Mouse (Mus musculus) CH12.LX (cell line): ENCODE measurements at regions not wholly inside any gene's neighbourhood (a gene's known extent, or its start where the extent isn't known, plus 50 kb on each side); places are given as distances from the start of the nearest gene placed in this dataset.

Experiments
- DNase-seq: peaks from one replicate; pipeline ENCODE4 v3.0.0-alpha.2; 2013; ENCODE audit errors: extremely low read depth
- H3K27ac ChIP-seq: 2 replicates; pipeline ENCODE4 v1.5.1; 2012; ENCODE audit warnings: low read depth, mild to moderate bottlenecking, control low read depth, moderate library complexity; ENCODE audit not compliant: insufficient read depth
- H3K27me3 ChIP-seq: replicated peaks from 2 replicates; pipeline ENCODE3; 2012; ENCODE audit warnings: inconsistent platforms
- H3K36me3 ChIP-seq, 2 experiments: replicated peaks in 1 of 2; 2 replicates each; pipeline versions ENCODE3 to v1.6.1; 2012; ENCODE audit warnings: inconsistent platforms in 1 of 2, low read length in 1 of 2, mild to moderate bottlenecking in 1 of 2, mixed read lengths in 1 of 2, moderate library complexity in 1 of 2; ENCODE audit not compliant: control insufficient read depth in 1 of 2, insufficient read depth in 1 of 2
- H3K4me1 ChIP-seq, 2 experiments: 2 replicates each; pipeline ENCODE4 v1.6.1; 2012; ENCODE audit warnings: inconsistent platforms in 1 of 2, moderate library complexity in 1 of 2; ENCODE audit not compliant: insufficient read depth in 2 of 2, control insufficient read depth in 1 of 2
- H3K4me2 ChIP-seq: 2 replicates; pipeline ENCODE4 v1.6.1; 2012; ENCODE audit warnings: low read depth, mild to moderate bottlenecking, control low read depth; ENCODE audit not compliant: poor library complexity, insufficient read depth, severe bottlenecking
- H3K4me3 ChIP-seq, 3 experiments: fragments of 150-350 bp in 1 of 3; sonication (generic) in 1 of 3; replicated peaks in 1 of 3; 2 replicates each; pipeline versions ENCODE3 to v1.5.1; 2011 to 2012; ENCODE audit warnings: low read depth in 2 of 3, low read length in 2 of 3, mild to moderate bottlenecking in 2 of 3, moderate library complexity in 2 of 3, control low read depth in 1 of 3, improper control_type of control experiment in 1 of 3, inconsistent platforms in 1 of 3, mixed read lengths in 1 of 3; ENCODE audit not compliant: poor library complexity in 1 of 3
- H3K79me2 ChIP-seq: replicated peaks from 2 replicates; pipeline ENCODE4 v1.6.1; 2012; ENCODE audit warnings: mild to moderate bottlenecking, moderate library complexity; ENCODE audit not compliant: control insufficient read depth, poor library complexity, insufficient read depth, severe bottlenecking; ENCODE audit errors: extremely low read depth
- H3K9ac ChIP-seq: 2 replicates; pipeline ENCODE4 v1.6.1; 2012; ENCODE audit warnings: low read depth, mild to moderate bottlenecking, control low read depth, moderate library complexity; ENCODE audit not compliant: insufficient read depth
- H3K9me3 ChIP-seq: replicated peaks from 2 replicates; pipeline ENCODE3; 2012; ENCODE audit warnings: low read length, inconsistent platforms, mixed read lengths
- BHLHE40 ChIP-seq: IDR thresholded peaks from 2 replicates; pipeline ENCODE4 v1.6.1; 2011; ENCODE audit warnings: mild to moderate bottlenecking, low read depth, low read length, improper control_type of control experiment
- CHD1 ChIP-seq: IDR thresholded peaks from 2 replicates; pipeline ENCODE4 v1.6.1; 2012; ENCODE audit warnings: low read depth, low read length, improper control_type of control experiment, inconsistent platforms
- EP300 ChIP-seq: IDR thresholded peaks from 2 replicates; pipeline ENCODE4 v1.6.1; 2011; ENCODE audit warnings: low read length, improper control_type of control experiment
- ETS1 ChIP-seq: conservative IDR thresholded peaks from 2 replicates; pipeline ENCODE4 v1.6.1; 2012; ENCODE audit warnings: low read depth, mild to moderate bottlenecking, inconsistent platforms, low read length, improper control_type of control experiment, moderate library complexity
- IRF4 ChIP-seq: IDR thresholded peaks from 2 replicates; pipeline ENCODE4 v1.6.1; 2014; ENCODE audit warnings: low read depth, mild to moderate bottlenecking, inconsistent platforms, low read length, improper control_type of control experiment
- JUN ChIP-seq: IDR thresholded peaks from 2 replicates; pipeline ENCODE4 v1.6.1; 2011; ENCODE audit warnings: low read depth, mild to moderate bottlenecking, low read length, improper control_type of control experiment, moderate library complexity; ENCODE audit not compliant: insufficient read depth
- KAT2A ChIP-seq: IDR thresholded peaks from 2 replicates; pipeline ENCODE4 v1.6.1; 2012; ENCODE audit warnings: low read length, improper control_type of control experiment, inconsistent platforms; ENCODE audit not compliant: insufficient replicate concordance
- MAX ChIP-seq: IDR thresholded peaks from 2 replicates; pipeline ENCODE4 v1.6.1; 2011; ENCODE audit warnings: low read length, improper control_type of control experiment
- MAZ ChIP-seq: IDR thresholded peaks from 2 replicates; pipeline ENCODE4 v1.6.1; 2012; ENCODE audit warnings: low read depth, mild to moderate bottlenecking, inconsistent platforms, low read length, improper control_type of control experiment, moderate library complexity
- MEF2A ChIP-seq: IDR thresholded peaks from 2 replicates; pipeline ENCODE4 v1.6.1; 2014; ENCODE audit warnings: low read depth, mild to moderate bottlenecking, inconsistent platforms, low read length, improper control_type of control experiment, borderline replicate concordance
- MXI1 ChIP-seq: IDR thresholded peaks from 2 replicates; pipeline ENCODE4 v1.6.1; 2011; ENCODE audit warnings: mild to moderate bottlenecking, low read depth, low read length, improper control_type of control experiment
- NRF1 ChIP-seq: IDR thresholded peaks from 2 replicates; pipeline ENCODE4 v1.6.1; 2014; ENCODE audit warnings: low read depth, mild to moderate bottlenecking, inconsistent platforms, low read length, improper control_type of control experiment, moderate library complexity
- POLR2A ChIP-seq: IDR thresholded peaks from 2 replicates; pipeline ENCODE4 v1.6.1; 2011; ENCODE audit warnings: low read depth, mild to moderate bottlenecking, improper control_type of control experiment, low read length
- TBP ChIP-seq: conservative IDR thresholded peaks from 2 replicates; pipeline ENCODE4 v1.6.1; 2011; ENCODE audit warnings: low read depth, low read length, improper control_type of control experiment
- TCF12 ChIP-seq: IDR thresholded peaks from 2 replicates; pipeline ENCODE4 v1.6.1; 2014; ENCODE audit warnings: low read depth, mild to moderate bottlenecking, inconsistent platforms, low read length, improper control_type of control experiment
- UBTF ChIP-seq: IDR thresholded peaks from 2 replicates; pipeline ENCODE4 v1.6.1; 2012; ENCODE audit warnings: low read depth, mild to moderate bottlenecking, inconsistent platforms, low read length, improper control_type of control experiment, moderate library complexity
- USF1 ChIP-seq: IDR thresholded peaks from 2 replicates; pipeline ENCODE4 v1.6.1; 2014; ENCODE audit warnings: low read depth, mild to moderate bottlenecking, inconsistent platforms, low read length, improper control_type of control experiment
- USF2 ChIP-seq: conservative IDR thresholded peaks from 2 replicates; pipeline ENCODE4 v1.6.1; 2011; ENCODE audit warnings: low read depth, low read length, improper control_type of control experiment
- ZC3H11A ChIP-seq: IDR thresholded peaks from 2 replicates; pipeline ENCODE4 v1.6.1; 2012; ENCODE audit warnings: low read depth, mild to moderate bottlenecking, inconsistent platforms, low read length, improper control_type of control experiment
- dilution Hi-C: fragments of 300-500 bp; cut with MboI; formaldehyde crosslinking; loops from 2 replicates; pipeline ENCODE4 v1.14.3; 2020; ENCODE audit warnings: low sequenced_read_pairs; ENCODE audit not compliant: extremely low pct_unique_long_range_greater_than_20kb, extremely low pct_ligation_motif_present
- in situ Hi-C: fragments of 300-500 bp; cut with MboI; formaldehyde crosslinking; loops from 3 replicates; pipeline ENCODE4 v1.14.3; 2019; ENCODE audit warnings: low sequenced_read_pairs, low pct_ligation_motif_present, low pct_unique_long_range_greater_than_20kb, mixed read lengths

- no peak; the same call in 1 of the 2 replicates for TF ChIP-seq ETS1
- peak; percentile 26; the same call in 1 of the 2 replicates for TF ChIP-seq TCF12
- no peak for TF ChIP-seq MAX
- no peak for TF ChIP-seq ZC3H11A
- TF ChIP-seq CHD1: no peak
- TF ChIP-seq JUN: peak; percentile 62
- TF ChIP-seq POLR2A: no peak
- 0 out of 2 replicates have a peak, but pooled peaks have one; percentile 30 for TF ChIP-seq BHLHE40
- TF ChIP-seq IRF4: peak; percentile 81
- TF ChIP-seq EP300: peak; percentile 38; the same call in 1 of the 2 replicates
Measured at GRCm38 (mm10) chr5:35176112-35176848, 70.7 kb upstream of the Lrpap1 start (continued).

DNA sequence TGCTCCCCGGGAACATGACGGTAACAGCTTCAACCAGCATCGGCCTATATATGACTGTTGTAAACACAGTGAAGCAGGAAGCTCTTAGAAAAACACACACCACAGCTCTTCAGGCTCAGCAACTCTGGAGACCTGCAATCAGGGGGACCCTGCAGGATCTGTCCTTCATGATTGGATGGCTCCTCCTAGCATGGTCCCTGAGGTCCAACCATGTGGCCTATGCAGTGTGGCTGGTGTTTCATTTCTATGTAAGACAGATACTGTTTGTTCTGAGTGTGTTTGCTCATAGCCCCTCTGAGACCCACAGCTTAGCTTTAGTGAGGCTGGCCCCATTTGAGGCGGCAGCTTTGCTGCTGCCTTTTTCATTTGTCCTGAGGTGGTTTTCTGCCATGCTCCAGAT is 68.8 kb upstream of the Lrpap1 start:
- no peak for DNase-seq
- dilution Hi-C loops: no loop called here
- peaks cover 9% of the 10 kb centered on the region for H3K9me3 ChIP-seq
- no peak overlapping the region for H3K27ac ChIP-seq
- no peaks in the 10 kb centered on the region for H3K79me2 ChIP-seq
- no peak overlapping the region for H3K9ac ChIP-seq
- peaks cover 9 to 17% of the 10 kb centered on the region in 2 experiments for H3K4me1 ChIP-seq
- H3K27me3 ChIP-seq: peaks cover 50% of the 10 kb centered on the region
- TF ChIP-seq KAT2A (no peak), UBTF (no peak), TBP (no peak), USF1 (no peak), MEF2A (no peak), USF2 (no peak), NRF1 (no peak), MXI1 (no peak), TCF12 (no peak), MAZ (no peak), MAX (no peak)
- H3K36me3 ChIP-seq: no peaks in the 10 kb centered on the region
- H3K4me2 ChIP-seq: no peak overlapping the region
- in situ Hi-C loops: no loop called here
- H3K4me3 ChIP-seq: no peak overlapping the region
